Mouse (Mus musculus) adrenal gland, postnatal 10 days (tissue): ENCODE results near the gene Adgrb3. TPM values are rescaled to one million over a fixed set of nuclear protein-coding genes. Genes with fewer than 3 reads are reported as not detected.
A peak's percentile ranks its signal among the peaks of the same experiment; 100 is the strongest.

ENCODE experiments used
- DNase-seq: peaks from one replicate; pipeline ENCODE4 v3.0.0; 2021; ENCODE audit warnings: mixed read lengths
- long read RNA-seq, 2 experiments: library from polyadenylated mRNA; stranded (forward); transcript quantifications; one replicate each; pipeline ENCODE4 v2.0.0; 2021
- total RNA-seq, 2 experiments: library from RNA; stranded (reverse); gene quantifications; 2 replicates each; pipeline ENCODE4 v1.2.3; 2021

Gene Adgrb3
- total RNA-seq = 1 to 10 TPM; 2.4 to 4.5 TPM
- long read RNA-seq, experiment 1 = 0 reads
- long read RNA-seq, experiment 2, partial matches to known transcripts = 2 of 2 reads
- long read RNA-seq, experiment 2, other reads (novel, unspliced or antisense) = 0 of 2 reads

DNA sequence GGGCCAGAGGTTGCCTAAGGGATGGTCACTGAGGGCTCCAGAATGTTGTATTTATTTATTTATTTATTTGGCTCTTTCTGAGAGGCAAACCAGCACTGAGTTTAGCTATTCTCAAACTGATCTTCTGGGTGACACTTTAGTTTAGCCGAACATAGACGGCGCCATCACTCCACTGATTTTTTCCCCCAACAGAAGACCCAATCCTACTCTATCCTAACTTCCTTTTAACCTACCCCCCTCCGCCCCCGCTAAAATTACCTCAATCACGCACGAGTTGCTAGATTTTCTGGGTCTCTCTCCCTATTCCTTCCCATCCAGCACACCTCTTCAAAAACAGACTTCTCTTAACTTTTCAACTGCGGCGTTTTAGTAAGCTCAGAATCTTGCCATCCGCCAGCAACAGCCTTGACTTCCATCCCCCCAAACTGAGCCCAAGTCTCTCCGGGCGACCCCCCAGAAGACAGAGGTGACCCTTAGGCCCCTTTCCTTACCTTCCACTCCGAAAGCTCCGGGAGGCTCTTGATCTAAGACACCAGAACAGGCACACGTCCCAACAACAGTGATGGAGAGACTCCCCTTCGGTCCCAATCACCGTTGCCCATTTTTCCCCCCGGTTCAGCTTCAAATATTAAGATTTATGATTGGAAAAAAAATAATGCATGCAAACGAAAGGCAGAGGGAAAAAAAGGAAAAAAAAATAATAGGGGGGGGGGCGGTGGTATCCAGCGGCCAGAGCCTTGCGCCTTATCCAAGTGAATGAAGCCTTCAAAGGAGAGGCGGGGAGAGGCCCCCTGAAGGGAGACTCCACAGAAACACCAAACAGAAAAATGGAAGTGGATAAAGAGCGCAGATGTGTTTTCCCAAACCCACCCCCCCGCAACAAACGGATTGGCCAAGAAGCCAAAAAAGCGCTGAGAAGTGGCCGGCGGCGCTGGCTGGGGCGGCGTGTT is at the start of gene Adgrb3:
Gene Adgrb3 (minus strand): TSS at position 737 of the 950 bp plus-strand sequence.
- DNase-seq = no peak

DNA sequence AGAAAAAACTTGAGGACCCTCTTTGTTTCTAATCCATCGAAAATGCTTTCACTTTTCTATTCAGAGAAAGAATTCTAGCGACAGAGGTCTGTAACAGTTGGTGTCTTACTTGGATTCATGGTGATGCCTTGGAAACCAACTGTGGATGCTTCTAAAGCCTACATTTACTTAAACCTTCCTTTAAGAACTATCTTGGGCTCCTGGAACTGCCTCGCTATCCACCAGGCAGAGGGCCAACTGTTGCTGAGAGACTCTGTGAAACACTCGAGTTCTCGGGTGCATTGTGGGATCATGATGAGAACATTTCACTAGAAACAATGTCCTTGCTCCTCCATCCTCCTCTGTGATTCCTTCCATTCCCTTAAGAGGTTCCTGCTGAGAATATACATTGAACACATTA is 48.0 kb upstream of the Adgrb3 start:
- DNase-seq = no peak

GRCm38 (mm10) chr1:25857473-25857872 is 28.0 kb upstream of the Adgrb3 start:
- DNase-seq = no peak

DNA sequence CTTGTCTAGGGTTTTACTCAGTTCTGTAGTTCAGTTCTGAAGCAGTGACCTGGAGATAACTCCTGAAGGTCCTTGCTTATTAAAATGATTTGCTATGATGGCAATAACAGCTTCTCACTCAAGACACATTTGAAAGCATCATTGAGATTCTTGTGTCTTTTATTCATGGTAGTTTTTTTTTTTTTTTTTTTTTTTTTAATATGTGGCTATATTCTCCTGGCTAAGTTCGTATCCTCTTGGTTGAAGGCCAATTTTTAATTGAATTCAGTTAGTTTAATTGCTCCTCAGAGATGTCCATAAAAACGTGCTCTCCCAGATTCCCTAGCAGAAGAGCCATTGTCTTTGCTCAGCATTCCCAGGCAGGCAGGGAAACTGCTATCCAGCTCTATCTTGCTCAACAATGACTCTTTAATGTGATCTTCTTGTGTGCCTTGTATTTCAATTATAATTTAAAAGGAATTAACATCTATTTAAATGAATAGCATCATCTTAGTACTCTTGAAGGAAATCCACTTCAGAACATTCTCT is 25.0 kb upstream of the Adgrb3 start:
- DNase-seq = no peak

DNA sequence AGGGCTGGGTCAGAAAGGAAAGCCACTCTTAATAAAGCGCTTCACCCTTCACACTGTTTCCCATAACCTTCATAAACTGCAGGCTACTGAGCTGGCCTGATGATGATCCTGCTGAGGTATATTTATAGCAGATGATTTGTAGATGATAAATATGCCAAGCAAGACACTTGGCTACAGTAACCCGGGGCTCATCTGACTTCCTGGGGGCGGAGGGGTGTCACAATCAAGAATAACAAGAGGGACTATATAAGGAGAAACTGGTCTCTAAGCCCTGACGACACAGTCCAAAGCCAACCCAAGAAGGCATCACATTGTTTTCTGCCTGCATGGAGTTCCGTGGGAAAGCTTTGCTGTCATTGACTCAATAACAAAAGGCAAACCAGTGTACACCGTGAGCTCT is 2.8 kb upstream of the Adgrb3 start:
- no peak for DNase-seq

GRCm38 (mm10) chr1:25831521-25831900 is 2.0 kb upstream of the Adgrb3 start:
- DNase-seq = no peak

DNA sequence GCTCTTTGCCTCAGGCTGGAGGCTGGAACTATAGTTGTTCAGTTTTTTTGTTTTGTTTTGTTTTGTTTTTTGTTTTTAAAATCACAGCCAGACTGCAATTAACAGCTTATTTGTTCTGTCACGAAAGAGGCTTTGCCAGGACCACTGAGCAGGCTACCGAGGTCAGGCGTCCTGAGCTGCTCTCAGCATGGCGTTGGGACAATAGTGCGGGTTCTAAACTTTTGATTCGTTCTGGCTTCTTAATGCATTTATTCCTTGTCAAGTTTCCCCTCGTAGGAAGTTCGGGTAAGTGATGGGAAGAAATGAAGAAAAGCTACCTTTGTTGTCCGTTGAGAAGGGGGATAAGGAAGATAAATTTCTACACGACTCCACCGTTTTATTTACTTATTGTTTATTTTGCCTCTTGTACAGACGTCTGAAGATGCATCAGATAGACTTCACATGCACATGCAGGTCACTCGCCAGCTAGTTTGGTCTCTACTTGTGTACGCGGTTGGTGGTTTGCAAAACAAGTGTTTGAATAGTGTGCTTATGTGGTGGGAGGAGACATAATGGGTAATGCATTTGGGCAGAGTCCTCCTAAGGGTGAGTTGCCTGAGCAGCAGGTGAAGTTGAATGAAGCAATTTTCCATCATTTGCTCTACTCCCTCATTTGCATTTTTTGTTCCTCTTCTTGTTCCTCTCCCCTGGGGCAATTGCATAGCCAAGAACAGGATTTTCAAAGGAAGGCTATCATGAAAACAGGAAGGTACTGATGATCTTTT is 1.4 kb upstream of the Adgrb3 start:
- no peak for DNase-seq

DNA sequence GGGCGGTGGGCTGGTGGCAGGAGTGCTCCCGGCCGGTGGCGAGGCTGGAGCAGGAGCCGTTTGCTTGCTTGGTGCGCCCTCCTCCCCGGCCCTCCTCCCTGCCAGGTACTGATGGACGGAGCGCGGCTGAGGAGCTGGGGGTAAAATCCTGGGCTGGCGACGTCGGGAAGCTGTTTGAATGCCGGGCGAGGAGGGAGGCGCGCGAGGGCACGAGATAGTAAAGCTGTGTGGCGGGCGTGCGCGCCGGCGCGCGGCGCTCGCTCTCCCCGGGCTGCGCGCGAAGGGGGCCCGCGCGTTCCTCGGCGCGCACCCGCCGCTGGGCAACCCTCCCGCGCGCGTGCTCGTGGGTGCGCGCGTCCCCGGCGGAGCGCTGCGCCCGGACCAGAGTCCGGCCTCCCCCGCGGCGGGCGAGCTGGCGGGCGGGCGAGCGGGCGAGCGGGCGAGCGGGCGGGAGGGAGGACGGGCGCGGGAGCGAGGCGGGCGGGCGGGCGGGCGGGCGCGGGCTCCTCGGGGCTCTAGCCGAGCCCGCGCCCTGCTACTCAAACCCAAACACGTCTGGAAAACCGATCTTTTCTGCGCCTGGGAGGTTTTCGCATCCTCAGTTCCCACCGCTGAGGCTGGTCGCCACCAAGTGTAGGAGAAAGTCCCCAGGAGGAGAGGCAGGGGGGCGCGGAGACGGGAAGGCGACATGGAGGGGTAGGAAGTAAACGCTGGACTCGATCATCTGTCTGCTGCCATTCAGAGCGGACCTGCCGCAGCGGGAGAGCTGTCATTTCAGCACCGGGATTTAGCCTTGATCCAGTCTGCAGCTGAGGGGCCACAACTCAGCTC is 629 bp upstream of the Adgrb3 start:
- peak; percentile 38 for DNase-seq

- no peak for DNase-seq
Measured at GRCm38 (mm10) chr1:25828071-25828755, 1.3 kb downstream of the Adgrb3 start.

DNA sequence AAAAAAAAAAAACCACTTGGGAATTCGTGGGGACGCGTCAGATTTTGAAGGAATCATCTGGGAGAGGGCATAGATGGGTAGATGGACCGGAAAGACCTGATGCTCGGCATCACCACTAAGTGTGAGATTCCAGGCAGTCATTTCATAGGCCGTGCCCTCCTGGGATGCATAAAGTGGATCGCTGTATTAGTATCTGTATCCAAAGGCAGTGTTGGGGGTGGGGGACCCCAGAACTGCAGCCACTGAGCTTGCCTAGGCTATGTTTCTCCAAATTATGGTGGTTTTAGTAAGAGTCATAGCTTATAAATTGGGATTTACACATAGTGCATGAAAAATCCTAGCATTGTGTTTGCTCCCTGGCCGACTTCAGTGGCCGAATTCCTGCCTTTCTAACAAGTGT is 2.1 kb downstream of the Adgrb3 start:
- DNase-seq = no peak

DNA sequence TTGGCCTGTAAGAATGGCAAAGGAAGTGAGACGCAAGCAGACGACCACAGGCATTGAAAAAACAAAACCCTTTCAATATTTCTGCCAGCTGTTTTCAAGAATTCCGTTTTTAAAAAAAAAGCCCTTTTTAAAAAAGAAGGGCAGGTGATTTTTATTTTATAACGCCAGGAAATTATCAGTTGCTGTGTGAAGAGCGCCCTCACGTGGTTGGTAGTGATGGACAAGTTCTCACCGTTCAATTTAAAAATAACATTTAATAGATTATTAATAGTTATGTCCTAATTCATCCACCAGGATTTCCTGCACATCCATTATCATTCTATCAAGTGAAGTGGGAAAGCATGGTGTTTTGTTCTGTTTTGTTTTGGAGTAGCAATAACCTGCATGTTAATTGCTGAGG is 2.7 kb downstream of the Adgrb3 start:
- DNase-seq = peak; percentile 22

GRCm38 (mm10) chr1:25824626-25825025 is 4.9 kb downstream of the Adgrb3 start:
- no peak for DNase-seq

DNA sequence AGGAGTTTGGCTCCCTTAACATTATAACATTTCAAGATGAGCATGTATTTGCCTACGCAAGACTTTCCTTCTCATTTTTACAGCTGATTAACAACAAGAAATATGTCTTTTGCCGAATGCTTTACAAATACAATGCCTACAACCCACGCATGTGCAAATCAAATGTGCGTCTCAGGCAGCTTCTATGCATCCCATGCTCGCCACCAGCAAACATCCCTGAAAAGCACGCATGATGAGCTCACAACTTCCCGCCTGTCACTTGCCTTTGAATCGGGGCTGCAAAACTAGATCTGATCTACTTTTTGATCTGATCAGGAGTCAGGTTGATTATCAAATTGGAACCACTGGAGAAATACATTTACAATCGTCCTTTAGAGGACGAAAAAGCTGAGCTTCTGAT is 5.5 kb downstream of the Adgrb3 start:
- DNase-seq = no peak

DNA sequence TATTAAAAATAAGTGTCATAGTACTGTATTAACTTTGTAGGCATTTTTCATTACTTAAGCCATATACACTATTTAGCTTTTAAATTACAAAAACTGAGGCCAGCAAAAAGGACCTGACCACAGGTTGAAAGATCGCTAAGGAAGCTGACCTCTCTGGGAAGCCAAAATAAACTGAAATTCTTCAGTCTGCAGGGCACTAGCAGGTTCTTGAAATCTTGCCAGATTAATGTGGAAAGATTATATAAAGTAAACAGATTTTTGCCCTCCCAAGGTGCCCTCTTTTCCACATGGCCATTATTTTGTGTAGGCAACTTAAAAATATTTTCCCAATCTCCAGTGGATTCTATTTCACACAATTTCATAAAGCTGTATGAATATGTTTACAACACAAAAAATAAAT is 14.0 kb downstream of the Adgrb3 start:
- DNase-seq = no peak

- no peak for DNase-seq
Measured at GRCm38 (mm10) chr1:25778784-25779183, 50.7 kb downstream of the Adgrb3 start.

DNA sequence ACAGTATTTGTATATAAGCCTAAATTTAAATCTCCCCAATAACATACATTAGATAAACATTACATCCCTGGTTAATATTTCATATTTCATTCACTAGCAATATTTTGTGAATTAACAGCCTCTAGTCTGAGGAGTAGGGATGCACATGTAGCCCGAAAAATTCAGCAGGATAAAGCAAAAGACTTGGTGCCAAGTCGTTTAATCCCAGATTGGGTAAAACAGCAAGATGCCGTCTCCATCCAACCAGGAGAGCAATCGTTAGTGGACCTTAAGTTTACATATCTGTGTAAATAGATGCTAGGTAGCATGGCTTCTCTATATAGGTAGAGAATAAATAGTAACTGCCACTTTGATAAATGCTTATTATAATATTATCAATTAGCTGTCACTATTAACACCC is 52.0 kb downstream of the Adgrb3 start:
- no peak for DNase-seq

DNA sequence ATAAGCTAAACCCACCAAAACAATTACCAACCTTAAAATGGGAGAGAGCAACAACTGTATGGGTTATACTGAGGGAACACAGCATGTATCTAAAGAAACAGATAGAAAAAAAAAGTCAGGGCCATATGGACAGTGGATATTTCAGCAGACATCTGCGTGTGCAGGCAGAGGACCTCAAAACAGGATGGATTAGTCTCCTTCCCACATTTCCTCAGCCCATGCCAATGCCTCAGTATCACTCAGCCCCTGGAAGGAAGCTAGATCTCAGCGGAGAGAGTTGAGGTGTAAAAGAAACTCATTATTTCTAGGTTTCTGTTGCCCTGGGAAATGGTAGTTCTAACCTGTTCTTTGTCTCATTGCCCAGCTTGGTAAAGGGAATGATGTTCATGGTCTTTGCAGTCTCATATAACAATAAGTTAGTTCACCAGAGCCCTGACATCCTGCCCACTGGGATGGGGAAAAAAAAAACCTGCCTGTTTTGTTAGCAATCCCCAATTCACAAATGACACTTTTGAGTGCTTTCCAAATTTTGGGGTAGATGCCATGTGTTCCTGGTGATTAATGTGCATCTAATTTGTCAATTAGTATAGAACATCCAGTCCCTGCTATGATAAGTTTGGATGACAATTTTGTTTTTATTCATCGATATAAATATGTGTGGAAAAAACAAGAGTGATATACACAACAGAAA is 53.9 kb downstream of the Adgrb3 start:
- no peak for DNase-seq

GRCm38 (mm10) chr1:25768958-25769357 is 60.5 kb downstream of the Adgrb3 start:
- no peak for DNase-seq

- no peak for DNase-seq
Measured at GRCm38 (mm10) chr1:25755265-25755664, 74.2 kb downstream of the Adgrb3 start.

- DNase-seq = no peak
Measured at GRCm38 (mm10) chr1:25754528-25754927, 75.0 kb downstream of the Adgrb3 start.

- no peak for DNase-seq
Measured at GRCm38 (mm10) chr1:25745575-25745974, 83.9 kb downstream of the Adgrb3 start.
